Mouse (Mus musculus): ENCODE data around the gene Kcnd2. TPM values are rescaled to one million over a fixed set of nuclear protein-coding genes. Genes with fewer than 3 reads are reported as not detected.

Gene Kcnd2
- total and polyA plus RNA-seq, 3 experiments: not detected

DNA sequence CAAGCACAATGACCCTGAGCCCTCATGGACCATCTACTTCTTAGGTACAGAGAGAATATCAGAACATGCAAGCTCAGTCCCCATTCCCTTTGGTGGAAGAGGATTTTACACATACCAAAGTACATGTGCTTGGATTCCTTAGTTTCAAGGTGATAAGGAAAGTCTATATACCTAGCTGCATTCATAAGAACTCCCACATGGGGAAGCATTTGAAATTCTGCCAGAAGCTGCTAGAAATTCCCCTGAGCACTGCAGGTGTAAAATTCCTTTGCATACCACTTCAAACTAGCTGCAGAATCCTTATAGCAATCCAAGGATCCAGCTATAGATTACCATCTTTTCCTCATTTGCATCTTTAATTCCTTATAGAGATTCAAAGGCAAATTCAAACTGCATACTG is 440.4 kb downstream of the Kcnd2 start:
- no peak for DNase-seq (ENCODE audit: extremely low read depth)
- dilution Hi-C loops (cut with MboI; ENCODE audit: extremely low pct_ligation_motif_present, extremely low pct_unique_long_range_greater_than_20kb, low sequenced_read_pairs): no loop called here
- in situ Hi-C loops (cut with MboI; ENCODE audit: low pct_ligation_motif_present, low pct_unique_long_range_greater_than_20kb, low sequenced_read_pairs): no loop called here
- Histone ChIP-seq H3K4me3 (replicated peaks in 1 of 3; ENCODE audit: low read depth in 2 of 3, low read length in 2 of 3, poor library complexity in 1 of 3) (no peak overlapping the region), H3K27me3 (replicated peaks) (no peaks in the 10 kb centered on the region), H3K4me1 (ENCODE audit: control insufficient read depth in 1 of 2, insufficient read depth in 2 of 2) (no peaks in the 10 kb centered on the region), H3K4me2 (ENCODE audit: insufficient read depth, low read depth, poor library complexity, severe bottlenecking) (no peak overlapping the region), H3K36me3 (replicated peaks in 1 of 2; ENCODE audit: control insufficient read depth in 1 of 2, insufficient read depth in 1 of 2, low read length in 1 of 2) (no peaks in the 10 kb centered on the region), H3K27ac (ENCODE audit: insufficient read depth, low read depth) (no peak overlapping the region), H3K9me3 (replicated peaks; ENCODE audit: low read length) (no peaks in the 10 kb centered on the region), H3K79me2 (replicated peaks; ENCODE audit: control insufficient read depth, extremely low read depth, insufficient read depth, poor library complexity, severe bottlenecking) (no peaks in the 10 kb centered on the region), H3K9ac (ENCODE audit: insufficient read depth, low read depth) (no peak overlapping the region)
- TF ChIP-seq JUN (IDR thresholded peaks at IDR 0.05; ENCODE audit: insufficient read depth, low read depth, low read length): no peak
- TF ChIP-seq NELFE (IDR thresholded peaks at IDR 0.05; ENCODE audit: low read depth, low read length): no peak
- no peak for TF ChIP-seq ZKSCAN1 (IDR thresholded peaks at IDR 0.05; ENCODE audit: borderline replicate concordance, low read depth, low read length)
- TF ChIP-seq KAT2A (IDR thresholded peaks at IDR 0.05; ENCODE audit: insufficient replicate concordance, low read length): no peak
- no peak for TF ChIP-seq ETS1 (conservative IDR thresholded peaks at IDR 0.05; ENCODE audit: low read depth, low read length)
- TF ChIP-seq CHD2 (IDR thresholded peaks at IDR 0.05; ENCODE audit: low read length): no peak
- TF ChIP-seq EP300 (IDR thresholded peaks at IDR 0.05; ENCODE audit: low read length): no peak
- no peak for TF ChIP-seq CTCF (conservative IDR thresholded peaks at IDR 0.05 in 1 of 2, IDR thresholded peaks at IDR 0.05 in 1 of 2; ENCODE audit: low read depth in 2 of 2, low read length in 2 of 2)
- TF ChIP-seq RAD21 (IDR thresholded peaks at IDR 0.05; ENCODE audit: low read depth, low read length): no peak
- no peak for TF ChIP-seq MYC (IDR thresholded peaks at IDR 0.05; ENCODE audit: low read depth, low read length)
- TF ChIP-seq RCOR1 (conservative IDR thresholded peaks at IDR 0.05; ENCODE audit: low read depth, low read length): no peak
- TF ChIP-seq POLR2AphosphoS2 (IDR thresholded peaks at IDR 0.05; ENCODE audit: low read depth, low read length): no peak
- no peak for TF ChIP-seq ZC3H11A (IDR thresholded peaks at IDR 0.05; ENCODE audit: low read depth, low read length)
- TF ChIP-seq USF1 (IDR thresholded peaks at IDR 0.05; ENCODE audit: low read depth, low read length): no peak
- no peak for TF ChIP-seq MXI1 (IDR thresholded peaks at IDR 0.05; ENCODE audit: low read depth, low read length)
- TF ChIP-seq MAZ (IDR thresholded peaks at IDR 0.05; ENCODE audit: low read depth, low read length): no peak
- TF ChIP-seq MAX (IDR thresholded peaks at IDR 0.05; ENCODE audit: low read length): no peak
- no peak for TF ChIP-seq HCFC1 (IDR thresholded peaks at IDR 0.05; ENCODE audit: low read depth, low read length)
- no peak for TF ChIP-seq BHLHE40 (IDR thresholded peaks at IDR 0.05; ENCODE audit: low read depth, low read length)
- no peak for TF ChIP-seq MEF2A (IDR thresholded peaks at IDR 0.05; ENCODE audit: borderline replicate concordance, low read depth, low read length)

DNA sequence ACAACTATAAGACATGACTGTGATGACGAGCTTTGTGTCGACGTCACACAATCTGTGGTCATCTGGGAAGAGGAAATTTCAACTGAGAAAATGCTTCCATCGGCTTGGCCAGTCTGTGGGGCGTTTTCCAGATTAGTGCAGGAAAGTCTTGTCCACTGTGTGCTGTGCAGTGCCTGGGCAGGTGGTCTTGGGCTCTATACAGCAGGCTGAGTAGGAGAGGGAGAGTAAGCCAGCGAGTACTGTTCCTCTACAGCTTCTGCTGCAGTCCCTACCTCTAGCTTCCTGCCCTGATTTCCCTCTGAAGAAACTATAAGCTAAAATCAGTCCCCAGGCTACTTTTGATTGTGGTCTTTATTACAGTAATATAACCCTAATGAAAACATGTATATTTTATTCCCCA is 448.8 kb downstream of the Kcnd2 start:
- no peak overlapping the region for H3K27ac ChIP-seq (ENCODE audit: insufficient read depth, low read depth)
- no peak for DNase-seq (ENCODE audit: extremely low read depth)
- TF ChIP-seq NRF1 (IDR thresholded peaks at IDR 0.05; ENCODE audit: low read depth, low read length) (no peak), HCFC1 (IDR thresholded peaks at IDR 0.05; ENCODE audit: low read depth, low read length) (no peak), JUN (IDR thresholded peaks at IDR 0.05; ENCODE audit: insufficient read depth, low read depth, low read length) (no peak), E2F4 (IDR thresholded peaks at IDR 0.05; ENCODE audit: insufficient replicate concordance, low read depth, low read length) (no peak), USF1 (IDR thresholded peaks at IDR 0.05; ENCODE audit: low read depth, low read length) (no peak), CHD2 (IDR thresholded peaks at IDR 0.05; ENCODE audit: low read length) (no peak), ZNF384 (IDR thresholded peaks at IDR 0.05; ENCODE audit: low read depth, low read length) (no peak), MAX (IDR thresholded peaks at IDR 0.05; ENCODE audit: low read length) (no peak), ETS1 (conservative IDR thresholded peaks at IDR 0.05; ENCODE audit: low read depth, low read length) (no peak), MEF2A (IDR thresholded peaks at IDR 0.05; ENCODE audit: borderline replicate concordance, low read depth, low read length) (no peak)
- no peaks in the 10 kb centered on the region for H3K9me3 ChIP-seq (replicated peaks; ENCODE audit: low read length)
- H3K36me3 ChIP-seq (replicated peaks in 1 of 2; ENCODE audit: control insufficient read depth in 1 of 2, insufficient read depth in 1 of 2, low read length in 1 of 2): no peaks in the 10 kb centered on the region
- no peak overlapping the region for H3K4me3 ChIP-seq (replicated peaks in 1 of 3; ENCODE audit: low read depth in 2 of 3, low read length in 2 of 3, poor library complexity in 1 of 3)
- no peaks in the 10 kb centered on the region for H3K79me2 ChIP-seq (replicated peaks; ENCODE audit: control insufficient read depth, extremely low read depth, insufficient read depth, poor library complexity, severe bottlenecking)
- H3K4me1 ChIP-seq (ENCODE audit: control insufficient read depth in 1 of 2, insufficient read depth in 2 of 2): no peaks in the 10 kb centered on the region
- dilution Hi-C loops (cut with MboI; ENCODE audit: extremely low pct_ligation_motif_present, extremely low pct_unique_long_range_greater_than_20kb, low sequenced_read_pairs) (no loop called here), in situ Hi-C loops (cut with MboI; ENCODE audit: low pct_ligation_motif_present, low pct_unique_long_range_greater_than_20kb, low sequenced_read_pairs) (no loop called here)
- H3K4me2 ChIP-seq (ENCODE audit: insufficient read depth, low read depth, poor library complexity, severe bottlenecking): no peak overlapping the region
- H3K9ac ChIP-seq (ENCODE audit: insufficient read depth, low read depth): no peak overlapping the region
- no peaks in the 10 kb centered on the region for H3K27me3 ChIP-seq (replicated peaks)

All from CH12.LX (cell line).